Mouse (Mus musculus): ENCODE data around the gene Kcnab3. TPM values are rescaled to one million over a fixed set of nuclear protein-coding genes. Genes with fewer than 3 reads are reported as not detected.

Kcnab3 gene
- total RNA-seq, 2 experiments from 2014 or later, result 67.1 to 68.0 TPM

DNA sequence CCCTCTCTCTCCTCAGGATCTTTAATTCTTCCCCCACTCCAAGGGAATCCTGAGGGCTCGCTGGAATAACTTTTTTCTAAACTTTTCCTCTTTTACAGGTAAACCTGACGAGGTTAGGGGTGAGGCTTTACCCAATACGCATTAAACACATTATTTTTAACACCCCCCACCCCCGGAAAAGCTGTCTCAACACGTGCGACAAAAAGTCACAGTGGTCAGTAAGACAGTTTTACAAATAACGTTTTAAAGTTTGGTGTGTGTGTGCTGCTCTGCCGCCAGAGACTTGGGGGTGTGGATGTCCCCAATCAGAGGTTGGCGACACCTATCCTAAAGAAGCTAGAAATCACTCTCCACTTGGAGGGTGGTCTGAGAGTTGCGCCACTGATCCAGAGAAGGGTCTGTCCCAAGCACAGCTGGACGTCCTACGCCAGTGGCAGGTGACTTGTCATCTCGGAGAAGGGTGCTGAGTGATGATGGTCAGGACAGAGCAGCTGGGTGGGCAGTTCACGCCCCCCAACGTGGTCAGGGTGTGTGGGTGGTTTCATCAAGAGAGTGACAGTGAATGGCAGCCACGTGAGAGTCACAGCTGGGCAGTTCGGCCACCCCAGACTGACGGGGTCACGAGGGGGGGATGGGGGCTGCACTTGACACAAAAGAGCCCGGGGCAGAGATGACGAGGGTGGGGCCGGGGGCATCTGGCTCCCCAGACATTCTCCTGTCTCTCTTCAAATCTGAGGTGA is 41.7 kb downstream of the Kcnab3 start:
- no peak for DNase-seq (ENCODE audit: low spot score in 2 of 2)
- intact Hi-C loops (cut with DNase I), result loop anchor here (2.0 to 5.0 kb wide), 3 partner anchors 45 to 270 kb away; partner anchors contain the start of genes Cntrob, Per1 and Trappc1

DNA sequence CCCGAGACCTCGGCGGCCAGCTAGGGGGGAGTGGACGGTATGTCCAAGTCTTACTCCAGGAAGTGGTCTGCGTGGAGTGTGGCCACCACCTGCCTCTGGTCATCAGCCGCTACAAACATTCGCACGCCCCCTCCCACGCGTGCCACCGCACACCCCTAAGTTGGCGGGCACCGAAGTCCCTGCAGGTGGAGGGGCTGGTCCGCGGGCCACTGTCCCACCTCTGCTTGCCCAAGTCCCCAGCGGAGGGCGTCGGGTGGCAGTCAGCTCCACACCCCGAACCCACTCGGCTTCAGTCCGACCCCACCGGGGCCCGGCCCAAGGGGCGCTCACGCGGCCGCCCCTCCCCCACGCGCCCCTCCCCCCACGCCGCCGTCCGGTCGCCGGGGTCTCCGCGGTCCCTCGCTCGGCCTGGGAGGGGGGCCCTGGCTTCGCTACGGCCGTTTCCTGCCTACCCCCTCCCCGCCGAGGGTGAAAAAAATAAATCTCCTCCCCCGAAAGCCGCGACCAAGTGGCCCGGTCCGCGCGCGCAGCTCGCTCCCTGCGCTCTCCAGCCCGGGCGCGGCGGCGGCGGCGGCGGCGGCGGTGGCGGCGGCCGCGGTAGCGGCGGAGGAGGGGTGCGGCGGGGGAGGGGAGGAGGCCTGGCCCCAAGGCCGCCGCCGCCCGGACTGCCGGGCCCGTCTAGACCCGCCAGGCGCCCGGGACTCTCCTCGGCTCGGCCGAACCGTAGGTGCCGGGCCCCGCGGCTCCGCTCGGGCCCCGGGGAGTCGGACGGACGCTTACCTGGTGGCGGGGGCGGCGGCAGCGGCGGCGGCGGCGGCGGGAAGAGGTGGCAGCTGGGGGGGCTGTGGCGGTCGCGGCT is 42.5 kb downstream of the Kcnab3 start:
- intact Hi-C loops (cut with DNase I), result loop anchor here (5.0 kb wide), 2 partner anchors 46 to 271 kb away; partner anchors contain the start of genes Cntrob, Per1 and Trappc1
- peak in 1 of 2 experiments; percentile 34 for DNase-seq (ENCODE audit: low spot score in 2 of 2)

DNA sequence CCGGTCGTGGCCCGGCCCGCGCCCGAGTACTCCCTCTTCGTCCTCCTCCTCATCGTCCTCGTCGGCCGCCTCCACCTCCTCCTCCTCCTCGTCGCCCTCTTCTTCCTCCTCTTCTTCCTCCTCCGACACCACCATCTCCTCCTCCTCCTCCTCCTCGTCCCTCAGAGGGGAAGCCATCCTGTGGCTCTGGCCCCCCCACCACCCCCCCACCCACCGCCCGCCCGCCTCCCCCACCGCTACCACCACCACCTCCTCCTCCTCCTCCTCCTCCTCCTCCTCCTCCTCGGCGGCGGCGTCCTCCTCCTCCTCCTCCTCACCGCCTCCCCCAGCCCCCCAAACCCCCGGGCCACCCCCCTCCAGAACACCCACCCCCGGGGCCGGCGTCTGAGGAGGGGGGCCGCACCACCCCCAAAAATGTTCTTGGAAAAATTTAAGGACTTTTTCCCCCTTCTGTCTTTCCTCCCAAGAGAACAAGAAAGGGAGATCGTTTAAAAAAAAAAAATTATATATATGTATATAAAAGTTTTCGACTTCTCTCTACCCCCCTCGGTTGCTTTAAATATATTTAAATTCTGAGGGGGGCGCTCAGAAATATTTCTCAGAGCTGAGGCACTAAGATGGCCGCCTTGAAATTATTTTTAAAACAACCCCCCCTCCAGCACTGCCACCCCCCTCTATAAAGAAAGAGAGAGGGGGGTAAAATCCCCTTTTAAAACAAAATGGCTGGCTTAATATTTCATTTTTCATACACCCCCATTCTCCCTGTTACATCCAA is 43.3 kb downstream of the Kcnab3 start, which contains the start of gene Chd3:
Chd3 (minus strand) TSS at position 192 of the 775 bp plus-strand sequence.
- DNase-seq (ENCODE audit: low spot score in 2 of 2), result no peak
- intact Hi-C loops (cut with DNase I), result loop anchor here (5.0 kb wide), 2 partner anchors 47 to 272 kb away; partner anchors contain the start of genes Cntrob, Per1 and Trappc1

DNA sequence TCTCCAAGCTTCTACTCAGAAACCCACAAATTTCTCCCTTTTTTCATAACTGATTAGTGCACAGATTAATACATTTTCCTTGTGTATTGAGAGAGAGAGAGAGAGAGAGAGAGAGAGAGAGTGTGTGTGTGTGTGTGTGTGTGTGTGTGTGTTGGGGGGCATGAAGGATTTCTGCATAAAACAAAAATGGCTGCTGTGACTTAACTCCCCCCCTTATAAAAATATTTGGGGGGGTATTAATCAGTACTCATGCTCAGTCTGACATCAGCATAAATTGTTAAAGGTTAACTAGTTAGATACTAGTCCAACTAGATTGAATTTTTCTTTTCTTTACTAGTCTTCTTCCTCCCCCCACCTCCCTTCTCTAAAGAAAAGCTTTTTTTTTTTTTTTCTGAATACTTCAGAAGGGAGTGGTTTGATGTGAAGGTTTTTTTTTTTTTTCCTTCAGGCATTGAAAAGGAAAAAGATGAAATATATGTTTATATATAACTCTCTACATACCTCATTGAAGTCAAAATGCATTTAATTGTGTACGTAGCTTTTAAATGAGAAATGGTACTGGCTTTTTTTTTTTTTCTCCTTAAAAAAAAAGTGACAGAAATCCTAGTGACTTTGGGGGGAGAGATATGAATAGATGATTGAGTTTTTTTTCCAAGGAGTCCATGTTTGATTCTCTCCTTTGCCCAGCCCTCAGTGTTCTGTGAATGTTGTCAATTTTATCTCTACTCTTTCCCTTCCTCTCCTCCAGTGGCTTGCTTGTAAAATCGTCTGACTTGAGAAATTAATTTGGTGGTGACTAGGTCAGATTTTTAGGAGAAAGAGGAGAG is 44.1 kb downstream of the Kcnab3 start:
- intact Hi-C loops (cut with DNase I), result loop anchor here (5.0 kb wide), 2 partner anchors 48 to 273 kb away; partner anchors contain the start of genes Cntrob, Per1 and Trappc1
- no peak for DNase-seq (ENCODE audit: low spot score in 2 of 2)

DNA sequence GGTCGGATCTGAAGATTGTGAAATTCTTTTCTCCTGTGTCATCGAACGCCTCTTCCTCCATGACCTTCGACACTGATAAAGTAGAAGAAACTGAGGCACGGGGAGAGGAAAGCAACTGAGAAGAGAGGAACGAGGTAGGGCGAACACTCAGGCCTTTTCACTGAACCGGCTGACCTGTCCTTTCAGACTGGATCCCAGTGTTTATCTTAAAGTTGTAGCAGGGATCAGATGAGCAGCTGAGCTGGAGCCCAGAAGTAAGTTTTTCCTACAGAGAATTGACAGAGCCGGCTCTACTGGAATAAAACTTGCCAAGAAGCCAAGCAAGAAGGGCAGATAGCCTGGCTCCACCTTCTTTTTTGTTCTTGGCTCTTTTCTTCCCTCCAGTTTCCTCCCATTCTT is 44.8 kb downstream of the Kcnab3 start:
- DNase-seq (ENCODE audit: low spot score in 2 of 2), result no peak
- intact Hi-C loops (cut with DNase I), result no loop called here

DNA sequence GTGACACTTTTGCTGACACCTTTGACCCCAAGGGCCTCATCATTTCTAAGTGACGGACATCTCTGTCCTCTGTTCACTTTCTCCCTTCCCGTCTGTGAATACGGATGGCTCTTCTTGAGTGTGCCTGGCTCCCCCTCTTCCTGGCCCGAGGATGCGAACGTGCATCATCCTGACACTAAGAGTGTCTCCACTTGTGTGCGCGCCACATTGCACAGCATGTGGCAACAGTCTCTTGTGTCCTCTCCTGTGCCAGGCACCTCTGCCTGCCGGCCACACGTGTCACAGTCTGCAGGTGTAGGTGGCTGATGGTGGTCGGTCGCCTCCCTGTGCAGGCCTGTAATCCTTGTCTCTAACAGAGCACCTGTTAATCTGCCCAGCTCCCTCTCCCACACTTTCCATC is 45.5 kb downstream of the Kcnab3 start:
- no peak for DNase-seq (ENCODE audit: low spot score in 2 of 2)
- intact Hi-C loops (cut with DNase I), result no loop called here

DNA sequence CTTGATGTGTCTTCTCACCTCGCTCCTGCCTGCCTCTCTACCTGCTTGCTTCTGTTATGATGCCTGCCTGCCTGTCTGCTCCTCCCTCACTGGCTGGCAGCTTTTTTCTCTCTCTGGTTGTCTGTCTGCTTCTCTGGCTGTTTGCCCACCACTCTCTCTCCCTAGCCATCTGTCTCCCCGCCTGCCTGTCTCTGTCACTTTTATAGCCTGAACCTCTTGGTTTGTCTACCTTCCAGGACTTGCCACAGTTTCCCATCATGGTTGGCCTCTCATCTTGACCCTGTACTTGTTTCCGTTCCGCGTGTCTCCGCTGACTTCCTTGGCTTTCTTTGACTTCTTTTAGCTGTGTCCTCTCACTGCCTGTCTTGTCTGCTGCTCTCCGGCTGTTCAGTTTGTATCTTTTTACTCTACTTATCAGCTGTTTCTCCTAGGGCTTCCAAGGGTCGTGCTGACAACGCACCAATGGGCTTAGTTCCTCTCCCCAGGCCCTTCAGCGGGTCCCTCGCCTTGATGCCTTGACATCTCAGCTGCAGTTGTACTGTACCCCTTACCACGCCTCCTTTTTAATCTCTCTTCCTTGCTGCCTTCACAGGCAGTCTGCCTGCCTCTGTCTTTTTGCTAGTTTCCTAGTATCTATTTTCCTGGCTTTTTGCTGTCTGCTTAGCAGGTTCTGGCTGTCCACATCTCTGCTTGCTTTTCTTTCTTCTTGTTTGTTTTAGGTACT is 46.2 kb downstream of the Kcnab3 start:
- intact Hi-C loops (cut with DNase I), result no loop called here
- peak; percentile 64 to 84 for DNase-seq (ENCODE audit: low spot score in 2 of 2)

DNA sequence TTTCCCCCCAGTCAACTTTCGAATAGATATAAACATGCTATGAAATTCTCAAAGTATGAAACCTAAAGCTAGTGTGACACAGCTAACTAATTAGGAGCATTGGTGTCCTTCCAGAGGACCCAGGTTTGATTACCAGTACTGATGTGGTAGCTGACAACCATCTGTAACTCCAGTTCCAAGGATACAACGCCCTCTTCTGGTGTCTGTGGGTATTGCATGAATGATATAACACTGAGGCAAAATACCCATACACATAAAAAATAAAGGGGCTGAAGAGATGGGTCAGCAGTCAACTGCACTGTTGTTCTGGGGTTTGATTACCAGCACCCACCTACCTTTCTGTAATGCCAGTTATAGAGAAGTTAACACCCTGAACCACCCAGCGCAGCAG is 46.7 kb downstream of the Kcnab3 start:
- intact Hi-C loops (cut with DNase I), result no loop called here

DNA sequence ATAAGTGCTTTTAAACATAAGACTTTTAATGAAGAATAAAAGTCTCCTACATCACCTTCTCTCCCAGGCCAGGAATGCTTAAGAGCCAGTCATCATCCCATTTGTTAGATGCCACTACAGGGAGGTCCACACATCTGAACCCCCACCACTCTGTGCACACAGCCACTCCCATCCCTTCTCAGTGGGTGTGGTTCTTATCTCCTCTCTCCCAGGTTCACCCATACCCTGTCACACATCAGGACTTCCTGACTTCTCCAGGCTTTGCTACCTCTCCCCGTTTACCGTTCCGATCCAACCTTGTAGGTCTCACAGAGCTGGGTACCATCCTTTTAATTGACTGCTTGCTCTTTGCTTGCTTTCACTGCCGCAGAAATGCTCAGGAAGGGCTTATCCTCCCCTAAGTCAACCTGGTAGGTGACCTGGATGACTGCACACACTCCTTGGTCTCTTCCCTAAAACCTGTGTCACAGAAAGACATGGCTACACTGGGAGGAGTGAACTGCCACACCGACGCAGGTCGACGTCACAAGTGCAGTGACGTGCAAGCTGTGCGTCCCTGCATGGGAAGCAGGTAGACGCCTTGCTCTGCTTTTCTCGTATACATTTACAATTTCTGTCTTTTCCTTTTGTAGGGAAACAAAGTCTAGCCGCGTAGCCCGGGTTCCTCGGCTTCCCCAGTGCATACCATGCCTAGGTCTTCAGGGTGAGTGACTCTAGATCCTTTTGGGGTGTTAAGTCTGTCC is 47.3 kb downstream of the Kcnab3 start:
- DNase-seq (ENCODE audit: low spot score in 2 of 2), result no peak
- intact Hi-C loops (cut with DNase I), result no loop called here

More for the DNA sequence above, 46.7 kb downstream of the Kcnab3 start:
- DNase-seq (ENCODE audit: low spot score in 2 of 2), result no peak

DNA sequence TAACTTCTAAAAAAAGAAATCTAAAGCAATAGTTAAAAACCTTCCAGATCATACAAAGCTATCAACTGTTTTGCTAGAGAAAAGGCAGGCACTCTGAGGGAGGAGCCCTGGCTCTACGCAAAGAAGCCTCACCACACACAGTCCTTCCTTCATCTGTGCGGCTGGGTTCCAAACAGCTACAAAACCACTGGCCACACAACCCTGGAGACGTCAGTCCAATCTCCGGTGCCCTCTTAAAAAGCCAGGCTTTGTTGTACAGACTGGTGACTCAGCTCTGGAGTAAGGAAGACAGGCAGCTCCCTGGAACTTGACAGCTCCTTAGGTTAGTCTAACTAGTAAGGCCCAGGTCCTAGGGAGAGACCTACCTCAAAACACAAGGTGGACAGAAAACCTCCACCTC is 49.6 kb downstream of the Kcnab3 start:
- intact Hi-C loops (cut with DNase I), result no loop called here

DNA sequence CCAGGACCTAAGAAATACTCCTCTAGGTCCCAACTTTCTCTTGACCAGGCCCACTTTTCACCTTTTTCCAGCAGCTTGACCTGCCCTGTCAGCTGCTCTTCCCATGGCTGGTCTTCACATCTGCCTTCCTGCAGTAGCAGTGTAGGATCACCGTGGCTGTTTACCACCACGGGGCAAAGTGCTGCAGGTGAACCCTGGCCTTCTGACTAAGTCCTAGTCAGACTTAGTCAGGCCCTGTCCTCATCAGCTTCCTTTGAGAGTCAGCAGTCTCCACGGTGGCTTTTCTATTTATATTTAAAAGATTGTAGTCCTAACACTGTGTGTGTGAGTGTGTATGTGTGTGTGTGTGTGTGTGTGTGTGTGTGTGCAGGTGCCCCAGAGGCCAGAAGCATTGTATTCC is 51.7 kb downstream of the Kcnab3 start:
- intact Hi-C loops (cut with DNase I), result no loop called here
- DNase-seq (ENCODE audit: low spot score in 2 of 2), result no peak

More for the DNA sequence above, 49.6 kb downstream of the Kcnab3 start:
- DNase-seq (ENCODE audit: low spot score in 2 of 2), result no peak

DNA sequence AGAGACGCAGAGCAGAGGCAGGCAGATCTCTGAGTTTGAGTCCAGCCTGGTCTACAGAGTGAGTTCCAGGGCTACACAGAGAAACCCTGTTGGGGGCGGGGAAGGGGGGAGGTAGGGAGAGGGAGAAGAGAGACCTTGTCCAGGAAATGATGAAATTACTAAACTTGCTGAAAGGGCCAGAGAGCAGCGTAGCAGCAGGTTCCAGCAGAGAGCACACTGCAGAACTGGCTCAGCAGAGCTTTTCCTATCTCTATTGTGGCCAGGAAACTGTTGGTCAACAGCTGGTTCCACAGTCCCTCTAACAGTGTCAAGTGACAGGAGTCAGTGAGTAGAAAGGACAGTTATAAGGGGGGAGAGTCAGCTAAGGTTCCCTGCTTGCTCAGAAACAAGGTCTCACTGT is 53.5 kb downstream of the Kcnab3 start:
- no peak for DNase-seq (ENCODE audit: low spot score in 2 of 2)
- intact Hi-C loops (cut with DNase I), result no loop called here

DNA sequence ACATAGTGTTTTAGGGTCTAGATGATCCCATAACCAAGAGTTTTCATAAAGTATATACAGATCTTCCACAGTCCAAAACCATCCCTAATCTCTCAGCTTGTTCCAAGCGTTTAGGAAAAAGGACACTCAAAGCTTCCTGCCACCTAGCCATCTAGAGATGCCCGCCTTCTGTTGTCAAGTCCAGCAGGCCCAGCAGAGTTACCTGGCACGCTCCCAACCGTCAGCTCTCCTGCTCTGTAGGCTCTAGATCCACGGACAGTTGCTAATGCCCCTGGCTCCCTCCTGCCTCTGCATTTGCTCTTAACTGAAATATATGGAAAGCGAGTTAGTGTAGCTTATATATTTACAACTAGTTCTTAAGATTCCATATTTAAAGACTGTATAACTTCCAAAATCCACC is 55.3 kb downstream of the Kcnab3 start:
- no peak for DNase-seq (ENCODE audit: low spot score in 2 of 2)
- intact Hi-C loops (cut with DNase I), result no loop called here

Other genes with a start within 250 kb of the Kcnab3 start
- 1,000 to 10,000 TPM; 1,099 to 1,151 TPM for gene Vamp2, start 237.8 kb upstream of the Kcnab3 start, total RNA-seq (2021)
- 100 to 1,000 TPM in 1 of 2 experiments, 10 to 100 TPM in 1; 98.9 to 108 TPM for gene Per1, start 231.0 kb upstream of the Kcnab3 start, total RNA-seq (2021)
- gene Hes7, start 205.9 kb upstream of the Kcnab3 start, total RNA-seq (2021), result under 1 TPM; 0.39 to 0.48 TPM
- gene 9130213A22Rik, start 203.7 kb upstream of the Kcnab3 start, total RNA-seq (2021), result 1 to 10 TPM in 1 of 2 experiments, under 1 TPM in 1; 0.44 to 1.1 TPM
- 1 to 10 TPM; 3.1 to 6.4 TPM for gene Aloxe3, start 200.4 kb upstream of the Kcnab3 start, total RNA-seq (2021)
- gene Alox12b, start 169.3 kb upstream of the Kcnab3 start, total RNA-seq (2021), result 1 to 10 TPM; 3.1 to 6.6 TPM
- gene Alox8, start 128.4 kb upstream of the Kcnab3 start, total RNA-seq (2021), result 1 to 10 TPM; 3.6 to 5.1 TPM
- gene Gucy2e, start 89.2 kb upstream of the Kcnab3 start, total RNA-seq (2021), result under 1 TPM; 0.80 to 0.94 TPM
- 10 to 100 TPM; 14.2 to 18.3 TPM for gene Cntrob, start 2.5 kb upstream of the Kcnab3 start, total RNA-seq (2021)
- 10 to 100 TPM; 59.0 to 60.5 TPM for gene Trappc1, start 2.3 kb upstream of the Kcnab3 start, total RNA-seq (2021)
- gene Rnf227, start 14.2 kb downstream of the Kcnab3 start, total RNA-seq (2021), result 100 to 1,000 TPM; 141 to 143 TPM
- gene Chd3, start 43.1 kb downstream of the Kcnab3 start, total RNA-seq (2021), result 100 to 1,000 TPM; 449 to 474 TPM
- gene Naa38, start 69.2 kb downstream of the Kcnab3 start, total RNA-seq (2021), result 100 to 1,000 TPM; 105 to 109 TPM
- 10 to 100 TPM; 35.9 to 41.3 TPM for gene Cyb5d1, start 69.4 kb downstream of the Kcnab3 start, total RNA-seq (2021)
- gene Tmem88, start 72.0 kb downstream of the Kcnab3 start, total RNA-seq (2021), result 1 to 10 TPM; 3.6 to 3.8 TPM
- gene Kdm6b, start 87.4 kb downstream of the Kcnab3 start, total RNA-seq (2021), result 10 to 100 TPM; 23.3 to 25.3 TPM
- gene Dnah2, start 222.9 kb downstream of the Kcnab3 start, total RNA-seq (2021), result 1 to 10 TPM; 3.0 to 3.6 TPM
- 10 to 100 TPM; 57.5 to 60.4 TPM for gene Efnb3, start 233.9 kb downstream of the Kcnab3 start, total RNA-seq (2021)